Mouse (Mus musculus): ENCODE measurements around the gene D430041D05Rik.
A peak's percentile ranks its signal among the peaks of the same experiment; 100 is the strongest.
"Not testable (repeated sequence)": the region's sequence is repeated elsewhere in the genome, so short reads cannot be mapped to it uniquely, and the experiment has no call there.

D430041D05Rik gene

GRCm38 (mm10) chr2:104147910-104148561 is 262.8 kb downstream of the D430041D05Rik start:
- DNase-seq, result peak; percentile 35 to 63

DNA sequence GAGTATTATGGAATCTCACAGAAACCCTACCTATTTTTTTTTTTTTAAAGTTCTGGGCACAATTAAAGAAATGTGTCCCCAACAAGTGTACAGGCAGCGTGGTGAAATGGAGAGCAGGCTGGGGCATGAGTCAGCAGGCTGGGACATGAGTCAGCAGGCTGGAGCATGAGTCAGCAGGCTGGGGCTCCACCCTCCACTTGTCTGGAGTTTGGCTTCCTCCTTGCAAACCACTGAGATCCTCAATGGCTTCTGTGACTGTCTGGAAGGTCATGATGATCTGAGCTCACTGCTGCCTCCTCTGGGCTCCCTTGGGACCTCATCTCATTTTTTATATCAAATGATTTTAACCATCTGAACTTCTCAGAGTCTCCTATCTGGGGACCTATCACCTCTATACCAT is 264.8 kb downstream of the D430041D05Rik start:
- peak; percentile 31 to 61 for DNase-seq

- DNase-seq, result no peak
Observed at GRCm38 (mm10) chr2:104144004-104144403, 266.8 kb downstream of the D430041D05Rik start.

DNA sequence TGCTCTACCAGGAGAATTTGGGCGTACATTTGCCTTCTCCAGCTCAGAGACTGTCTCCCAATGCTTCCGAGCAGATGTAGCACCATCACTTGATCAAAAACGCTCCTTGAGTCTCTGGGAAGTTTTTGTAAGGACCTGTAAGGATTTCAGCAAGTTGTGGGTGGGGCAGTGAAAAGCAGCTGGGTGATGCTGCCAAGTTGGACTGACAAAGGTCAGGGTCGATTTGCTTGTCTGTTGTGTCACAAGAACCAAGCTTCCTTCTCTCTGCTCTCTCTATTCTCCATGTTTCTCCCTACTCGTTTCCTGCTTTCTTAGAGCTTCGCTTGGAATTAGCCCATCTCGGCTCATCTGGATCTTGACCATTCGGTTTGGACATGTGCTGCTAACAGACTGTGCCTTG is 268.7 kb downstream of the D430041D05Rik start:
- DNase-seq, result no peak

- DNase-seq, result no peak
Observed at GRCm38 (mm10) chr2:104135920-104136319, 274.9 kb downstream of the D430041D05Rik start.

DNA sequence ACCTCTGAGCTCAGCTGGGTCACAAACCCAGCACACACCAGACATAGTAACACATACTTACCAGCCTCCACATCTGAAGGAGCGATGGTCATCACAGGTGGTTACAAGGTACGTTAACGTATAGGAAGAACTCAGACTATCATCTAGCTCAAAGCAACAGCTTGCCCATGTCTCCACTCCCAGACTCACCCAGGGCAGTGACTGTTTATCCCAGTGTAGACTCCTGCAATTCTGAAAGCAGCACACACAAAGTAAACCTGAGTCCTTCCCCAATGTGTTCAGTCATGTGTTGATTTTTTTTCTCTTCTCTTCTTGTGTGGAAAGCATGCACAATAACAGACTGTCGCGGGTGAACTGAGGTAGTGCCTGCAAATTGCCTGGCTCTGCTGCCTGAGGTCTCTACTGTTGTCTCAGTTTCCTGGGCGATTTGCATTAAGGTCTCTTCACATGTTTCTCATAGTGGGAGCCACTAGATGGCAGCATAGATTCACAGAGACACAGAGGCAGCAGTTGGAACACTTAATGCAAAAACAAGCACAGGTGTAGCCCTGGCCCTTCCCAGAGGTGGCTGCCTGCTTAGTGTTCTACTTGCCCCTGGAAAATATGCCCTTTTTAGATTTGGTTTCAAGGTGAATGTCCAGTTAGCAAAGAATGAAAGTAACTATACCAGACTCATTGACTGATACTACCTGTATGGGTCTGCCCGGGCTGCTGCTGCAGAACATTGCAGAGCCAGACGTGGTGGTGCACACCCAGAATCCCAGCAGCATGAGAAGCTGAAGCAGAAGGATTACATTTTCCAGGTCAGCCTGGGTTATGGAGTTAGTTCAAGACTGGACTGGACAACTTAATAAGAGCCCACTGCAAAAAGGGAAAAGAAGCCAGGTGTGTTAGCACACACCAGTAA is 276.4 kb downstream of the D430041D05Rik start:
- DNase-seq, result peak; percentile 81 to 89

DNA sequence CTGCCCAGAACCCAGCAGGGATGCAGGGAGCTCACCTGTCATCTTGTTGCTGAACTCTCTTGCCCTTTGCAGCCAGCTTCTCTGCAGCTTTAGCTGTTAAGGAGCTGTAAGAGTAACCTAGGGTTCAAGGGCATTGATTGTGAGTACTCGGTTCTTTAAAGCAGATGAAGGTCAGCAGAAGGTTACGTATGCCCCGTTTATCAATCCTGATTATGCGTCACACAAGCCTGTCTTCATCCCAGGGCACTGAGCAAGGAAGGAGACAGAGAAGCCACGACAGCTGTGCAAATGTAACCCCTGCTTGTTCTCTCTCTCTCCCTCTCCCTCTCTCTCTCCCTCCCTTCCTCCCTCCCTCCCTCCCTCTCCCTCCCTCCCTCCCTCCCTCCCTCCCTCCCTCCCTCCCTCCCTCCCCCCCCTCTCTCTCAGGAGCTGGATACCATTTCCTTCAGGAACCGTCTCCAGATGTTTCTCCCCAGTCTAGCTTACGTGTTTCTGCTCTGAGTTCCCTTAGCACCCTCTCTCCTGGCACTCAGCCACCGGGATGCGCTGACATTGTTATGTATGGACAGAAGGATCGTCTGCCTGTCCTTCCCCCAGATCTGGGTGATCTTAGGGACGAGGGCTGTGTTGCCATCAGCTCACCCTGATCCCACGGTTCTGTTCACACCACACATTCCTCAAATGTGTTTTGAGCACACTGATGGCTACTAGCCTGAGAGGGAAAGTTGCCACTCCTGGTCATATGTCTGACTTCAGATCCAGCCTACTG is 277.6 kb downstream of the D430041D05Rik start:
- DNase-seq, result no peak

- no peak for DNase-seq
Observed at GRCm38 (mm10) chr2:104132266-104132859, 278.4 kb downstream of the D430041D05Rik start.

DNA sequence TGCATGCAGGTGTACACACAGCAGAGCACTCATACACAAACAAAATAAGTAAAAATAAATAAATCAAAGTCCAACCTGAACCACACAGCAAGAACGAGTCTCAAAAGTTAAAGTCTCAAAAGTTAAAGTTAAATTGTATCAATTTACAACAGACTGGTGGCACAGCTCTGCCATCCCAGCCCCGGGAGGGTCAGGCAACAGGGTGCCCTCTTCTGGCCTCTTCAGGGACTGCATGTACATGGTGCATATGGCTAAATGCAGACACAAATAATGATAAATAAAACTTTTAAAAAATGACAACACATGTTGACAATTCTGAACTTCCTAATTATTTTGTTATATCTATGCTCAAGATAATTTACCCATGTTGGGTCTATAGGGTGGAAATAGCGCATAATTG is 279.8 kb downstream of the D430041D05Rik start:
- DNase-seq, result peak in 1 of 2 experiments; percentile 70

- no peak for DNase-seq
Observed at GRCm38 (mm10) chr2:104130165-104130564, 280.6 kb downstream of the D430041D05Rik start.

DNA sequence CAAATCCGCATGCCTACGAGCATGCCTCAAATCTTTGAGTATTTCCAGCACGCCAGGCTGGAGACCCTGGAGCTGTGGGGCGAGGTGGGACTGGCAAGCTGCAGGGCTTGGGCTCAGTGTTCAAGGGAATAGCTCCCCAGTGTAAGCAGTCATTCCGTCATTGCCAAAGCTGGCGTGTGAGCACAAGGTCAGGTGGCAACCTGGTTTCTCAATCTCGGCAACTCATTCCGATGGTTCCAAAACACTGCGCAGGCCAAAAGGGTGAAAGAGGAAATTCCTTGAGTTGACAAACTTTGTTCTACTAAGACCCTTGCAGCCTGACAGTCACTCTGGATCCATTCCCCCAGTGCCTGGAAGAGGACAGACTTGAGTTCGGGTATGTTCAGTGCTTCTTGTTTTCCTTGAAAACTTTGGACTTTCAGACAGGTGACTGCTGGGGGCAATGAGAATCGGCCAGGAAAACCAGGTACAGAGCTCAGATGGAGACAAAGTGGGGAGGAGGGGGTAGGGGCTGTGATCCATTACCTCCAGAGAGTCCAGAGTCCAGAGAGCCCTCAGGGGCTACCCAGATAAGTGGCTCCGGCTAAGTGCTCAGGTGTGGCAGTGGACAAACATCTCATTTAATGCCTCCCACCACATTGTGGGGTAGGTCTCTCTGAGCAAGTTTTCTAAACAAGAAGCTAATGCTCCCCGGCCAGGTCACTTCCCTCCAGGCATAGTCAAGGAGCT is 281.8 kb downstream of the D430041D05Rik start:
- no peak for DNase-seq

- DNase-seq, result no peak
Observed at GRCm38 (mm10) chr2:104124071-104124470, 286.7 kb downstream of the D430041D05Rik start.

DNA sequence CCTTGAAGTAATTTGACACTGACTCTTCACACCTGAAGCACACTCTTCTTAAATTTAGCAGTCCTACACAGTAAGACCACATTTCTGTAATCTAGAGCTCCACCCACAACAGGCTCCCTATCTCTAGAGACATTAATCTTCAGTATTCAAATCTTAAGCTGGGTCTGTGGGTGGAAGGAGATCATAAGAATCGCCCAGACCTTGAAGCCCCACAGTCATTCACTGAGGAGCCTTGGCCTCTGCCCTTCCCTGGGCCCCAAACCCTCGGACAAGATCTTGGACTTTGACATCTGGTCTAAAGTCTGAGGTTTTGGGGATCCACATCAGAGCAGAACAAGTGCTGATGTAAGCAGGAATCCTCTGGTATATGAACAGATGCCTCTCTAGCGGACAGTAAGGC is 287.3 kb downstream of the D430041D05Rik start:
- DNase-seq, result no peak

GRCm38 (mm10) chr2:104122505-104123378 is 288.1 kb downstream of the D430041D05Rik start, which contains the start of gene A930018P22Rik:
TSS of gene A930018P22Rik (plus strand) at chr2:104122769.
- peak; percentile 89 for DNase-seq

DNA sequence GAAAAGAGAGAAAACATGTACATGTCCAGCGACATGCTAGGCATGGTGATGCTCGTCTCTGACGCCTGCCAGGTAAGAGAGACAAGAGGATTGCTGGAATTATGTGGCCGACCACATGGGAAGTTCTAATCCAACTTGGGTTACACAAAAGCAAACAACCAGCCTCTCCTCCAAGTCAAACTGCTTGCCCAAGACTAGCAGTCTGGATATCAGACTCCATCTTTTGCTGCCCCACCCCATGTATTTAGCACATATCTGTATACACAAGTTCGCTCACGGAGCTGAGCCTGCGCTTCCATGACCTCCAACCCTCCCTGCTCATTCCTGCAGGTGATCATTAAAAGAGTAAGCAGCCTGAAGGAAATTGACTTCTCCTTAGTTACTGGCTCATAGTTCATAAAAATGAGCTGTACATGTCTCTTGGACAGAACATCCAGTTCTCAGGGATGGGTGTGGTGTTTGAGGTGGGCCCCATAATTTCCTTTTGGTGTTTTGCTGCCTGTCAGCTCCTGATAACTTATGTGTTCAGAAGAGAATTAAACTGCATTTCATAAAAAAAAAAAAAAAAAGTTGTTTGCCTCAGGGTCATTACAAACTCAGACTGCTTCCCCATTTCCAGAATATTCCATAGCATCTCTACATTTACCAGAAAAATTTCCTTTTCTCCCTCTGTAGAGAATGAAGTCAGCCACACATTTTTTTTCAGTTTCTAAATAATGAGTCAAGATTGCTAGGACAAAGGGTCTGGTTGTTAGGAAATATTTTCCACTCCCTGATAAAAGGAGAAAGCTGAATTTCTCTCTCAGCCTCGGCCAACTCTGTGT is 288.9 kb downstream of the D430041D05Rik start:
- DNase-seq, result no peak

DNA sequence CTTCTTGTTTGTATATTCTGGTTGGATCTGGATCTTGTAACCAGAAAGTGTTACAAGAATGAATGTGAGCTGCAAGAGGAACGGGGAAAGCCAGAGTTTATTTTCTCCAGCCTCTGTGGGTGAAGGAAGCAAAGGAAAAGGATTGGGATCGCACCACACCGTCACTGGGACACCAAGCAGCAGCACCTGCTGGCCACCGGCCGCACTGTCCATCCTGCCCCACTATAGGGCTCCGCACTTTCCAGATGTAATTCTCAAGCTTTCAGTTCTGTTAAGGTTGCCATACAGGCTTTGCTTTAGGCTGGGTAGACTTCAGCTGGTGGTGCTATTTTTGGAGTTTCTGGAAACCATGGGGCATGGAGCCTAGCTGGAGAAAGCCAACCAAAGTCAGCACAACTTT is 290.5 kb downstream of the D430041D05Rik start:
- no peak for DNase-seq

GRCm38 (mm10) chr2:104119097-104119496 is 291.7 kb downstream of the D430041D05Rik start:
- DNase-seq, result no peak

DNA sequence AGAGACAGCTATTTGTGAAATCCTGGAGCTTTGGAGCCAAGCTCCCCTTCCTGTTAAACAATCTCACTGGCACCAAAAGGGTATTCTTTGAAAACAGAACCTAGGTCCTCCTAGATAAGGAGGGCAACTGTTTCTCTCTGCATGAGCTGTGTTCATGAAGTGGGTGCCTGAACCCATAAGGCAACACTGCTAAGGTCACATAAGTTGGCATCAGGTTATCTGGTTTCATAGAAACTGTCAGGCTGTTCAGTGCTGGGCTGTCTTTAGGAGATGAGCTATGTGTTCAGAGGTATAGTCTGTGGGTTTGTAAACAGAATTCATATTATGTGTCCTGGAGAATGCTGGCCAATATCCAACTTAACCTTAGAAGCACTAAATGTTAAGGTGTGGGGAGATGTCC is 293.6 kb downstream of the D430041D05Rik start:
- not testable (repeated sequence) for DNase-seq

DNA sequence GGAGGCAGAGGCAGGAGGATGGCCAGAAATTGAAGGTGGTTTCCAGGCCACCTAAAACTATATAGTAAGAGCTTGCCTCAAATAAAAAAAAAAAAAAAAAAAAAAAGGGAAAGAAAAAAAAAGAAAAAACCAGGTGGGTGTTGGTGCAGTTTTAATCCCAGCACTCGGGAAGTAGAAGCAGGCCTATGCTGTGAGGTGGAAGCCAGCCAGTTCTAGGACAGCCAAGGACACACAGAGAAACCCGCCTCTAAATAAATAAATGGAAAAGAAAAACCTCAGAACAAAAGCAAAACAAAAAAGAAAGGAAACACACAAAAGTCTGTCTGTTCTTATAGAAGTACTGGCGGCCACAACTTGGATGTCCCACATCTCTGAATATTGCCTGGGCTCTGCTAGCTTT is 295.9 kb downstream of the D430041D05Rik start:
- DNase-seq, result no peak

GRCm38 (mm10) chr2:104113563-104113962 is 297.2 kb downstream of the D430041D05Rik start:
- DNase-seq, result not testable (repeated sequence)

All from cerebellum, postnatal 14 days (tissue).